Mouse (Mus musculus) retina, postnatal 1 day (tissue): ENCODE measurements around the gene Adgrg1.

Experiments
- DNase-seq: peaks from one replicate; pipeline ENCODE4 v3.0.0-alpha.2; 2012

Gene Adgrg1

GRCm38 (mm10) chr8:94996037-94996436 is 21.5 kb downstream of the Adgrg1 start:
- peak; percentile 50 for DNase-seq

GRCm38 (mm10) chr8:94996899-94997856 is 22.6 kb downstream of the Adgrg1 start:
- peak; percentile 45 for DNase-seq

- no peak for DNase-seq
These were observed 23.3 kb downstream of the Adgrg1 start for GRCm38 (mm10) chr8:94997857-94998243.

GRCm38 (mm10) chr8:94998431-94998830 is 23.9 kb downstream of the Adgrg1 start:
- no peak for DNase-seq

GRCm38 (mm10) chr8:94999004-94999403 is 24.5 kb downstream of the Adgrg1 start:
- DNase-seq, result no peak

GRCm38 (mm10) chr8:94999956-95000355 is 25.4 kb downstream of the Adgrg1 start:
- no peak for DNase-seq

GRCm38 (mm10) chr8:95000684-95001083 is 26.1 kb downstream of the Adgrg1 start:
- peak; percentile 90 for DNase-seq

- no peak for DNase-seq
These were observed 26.6 kb downstream of the Adgrg1 start for GRCm38 (mm10) chr8:95001165-95001564.

GRCm38 (mm10) chr8:95001655-95002054 is 27.1 kb downstream of the Adgrg1 start:
- DNase-seq, result peak; percentile 91

- DNase-seq, result no peak
These were observed 27.6 kb downstream of the Adgrg1 start for GRCm38 (mm10) chr8:95002089-95002655.

GRCm38 (mm10) chr8:95012442-95012919 is 37.9 kb downstream of the Adgrg1 start:
- DNase-seq, result no peak

GRCm38 (mm10) chr8:95015866-95016265 is 41.3 kb downstream of the Adgrg1 start:
- no peak for DNase-seq

- no peak for DNase-seq
These were observed 42.1 kb downstream of the Adgrg1 start for GRCm38 (mm10) chr8:95016684-95017083.

- DNase-seq, result no peak
These were observed 42.9 kb downstream of the Adgrg1 start, which contains the start of gene Adgrg3 for GRCm38 (mm10) chr8:95017451-95017850. Gene Adgrg3 (plus strand): TSS chr8:95017692.

- no peak for DNase-seq
These were observed 43.6 kb downstream of the Adgrg1 start for GRCm38 (mm10) chr8:95017969-95018635.

- no peak for DNase-seq
These were observed 45.8 kb downstream of the Adgrg1 start for GRCm38 (mm10) chr8:95020293-95020777.

- DNase-seq, result no peak
These were observed 46.3 kb downstream of the Adgrg1 start for GRCm38 (mm10) chr8:95020821-95021220.

- DNase-seq, result no peak
These were observed 48.6 kb downstream of the Adgrg1 start for GRCm38 (mm10) chr8:95023201-95023600.

- no peak for DNase-seq
These were observed 49.8 kb downstream of the Adgrg1 start for GRCm38 (mm10) chr8:95024387-95024786.

- DNase-seq, result no peak
These were observed 50.9 kb downstream of the Adgrg1 start for GRCm38 (mm10) chr8:95025421-95025820.

- DNase-seq, result peak; percentile 52
These were observed 53.8 kb downstream of the Adgrg1 start for GRCm38 (mm10) chr8:95028391-95028790.

GRCm38 (mm10) chr8:95037106-95037925 is 62.8 kb downstream of the Adgrg1 start:
- DNase-seq, result peak; percentile 53
